Mouse (Mus musculus) midbrain, postnatal 0 days (tissue): ENCODE results near the gene 1700088E04Rik. TPM values are rescaled to one million over a fixed set of nuclear protein-coding genes. Genes with fewer than 3 reads are reported as not detected.
A peak's percentile ranks its signal among the peaks of the same experiment; 100 is the strongest.

ENCODE experiments used
- ATAC-seq: fragments of 200-750 bp; cut with Nextera tagmentation; 2 replicates; pipeline ENCODE4 v1.8.0; 2017; ENCODE audit warnings: moderate number of reproducible peaks, mild to moderate bottlenecking, moderate TSS enrichment, moderate library complexity; ENCODE audit not compliant: low FRiP score
- DNase-seq: peaks from one replicate; pipeline ENCODE4 v3.0.0-alpha.2; 2015; ENCODE audit warnings: low spot score
- H3K27ac ChIP-seq: fragments of 300-500 bp; sonication (generic); 2 replicates; pipeline ENCODE4 v1.5.1; 2014; ENCODE audit warnings: low read depth, mild to moderate bottlenecking, low read length, mixed read lengths
- H3K27me3 ChIP-seq: fragments of 300-500 bp; sonication (generic); 2 replicates; pipeline ENCODE4 v1.6.1; 2014; ENCODE audit warnings: low read length, control low read depth, mixed read lengths; ENCODE audit not compliant: insufficient read depth
- H3K36me3 ChIP-seq: fragments of 300-500 bp; sonication (generic); 2 replicates; pipeline ENCODE4 v1.6.1; 2014; ENCODE audit warnings: low read length, control low read depth, mixed read lengths; ENCODE audit not compliant: insufficient read depth
- H3K4me1 ChIP-seq: fragments of 300-500 bp; sonication (generic); 2 replicates; pipeline ENCODE4 v1.6.1; 2014; ENCODE audit warnings: mild to moderate bottlenecking, control low read depth, antibody characterized with exemption, low read length, mixed read lengths; ENCODE audit not compliant: insufficient read depth
- H3K4me2 ChIP-seq: fragments of 300-500 bp; sonication (generic); 2 replicates; pipeline ENCODE4 v1.6.1; 2014; ENCODE audit warnings: low read depth, mild to moderate bottlenecking, low read length, mixed read lengths; ENCODE audit not compliant: poor library complexity, severe bottlenecking
- H3K4me3 ChIP-seq: fragments of 300-500 bp; sonication (generic); 2 replicates; pipeline ENCODE4 v1.5.1; 2014; ENCODE audit warnings: low read depth, mild to moderate bottlenecking, low read length, moderate library complexity
- H3K9ac ChIP-seq: fragments of 300-500 bp; sonication (generic); replicated peaks from 2 replicates; pipeline ENCODE4 v1.6.1; 2014; ENCODE audit warnings: mild to moderate bottlenecking, low read length, moderate library complexity, mixed read lengths; ENCODE audit not compliant: poor library complexity, severe bottlenecking
- H3K9me3 ChIP-seq: fragments of 300-500 bp; sonication (generic); 2 replicates; pipeline ENCODE4 v1.6.1; 2016; ENCODE audit warnings: low read length, control low read depth
- CTCF ChIP-seq: IDR thresholded peaks from 2 replicates; pipeline ENCODE4 v1.5.1; 2016; ENCODE audit warnings: antibody characterized with exemption, mild to moderate bottlenecking
- WGBS: fragments of 180-500 bp; shearing (Covaris S2); extraction: QIAGEN DNeasy Blood & Tissue Kit; methylation state at CpG from one replicate; pipeline ENCODE4 v1.1.7; 2014; 5-methylcytosine and 5-hydroxymethylcytosine counted together
- polyA plus RNA-seq: library from polyadenylated mRNA; unstranded; fragments of >200 nt; fragmentation: Nextera tagmentation; extraction: Ambion mirVana; gene quantifications from 2 replicates; pipeline ENCODE4 v1.2.1, GENCODE M21; 2015
- total RNA-seq: library from RNA; depleted of rRNA; stranded (reverse); fragments of >200 nt; gene quantifications from 2 replicates; pipeline ENCODE4 v1.2.3, GENCODE M21; 2014

Gene 1700088E04Rik
- total and polyA plus RNA-seq, 2 experiments from 2014 or later, result 11.7 to 21.6 TPM

DNA sequence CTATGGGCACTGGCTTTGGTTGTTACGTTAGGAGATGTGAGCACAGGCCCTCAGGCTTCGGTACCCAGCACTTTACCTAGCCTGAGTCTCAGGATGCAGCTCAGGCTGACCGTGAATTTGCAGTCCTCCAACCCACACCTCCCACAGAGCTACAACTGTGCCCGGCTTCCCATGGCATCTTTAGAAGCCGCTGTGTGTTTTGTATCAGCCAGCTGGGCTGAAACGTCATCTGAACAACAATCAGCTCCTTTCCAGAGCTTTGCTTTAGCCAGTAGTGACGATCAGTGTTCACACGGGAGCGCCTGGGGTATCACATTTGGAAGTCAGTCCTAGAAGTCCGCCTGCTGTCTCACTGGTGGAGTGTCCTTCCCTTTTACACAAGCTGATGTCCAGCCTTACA is 37.8 kb downstream of the 1700088E04Rik start:
- WGBS, result 60% methylated on average over 10 of the region's 10 CpGs
- no peak for DNase-seq
- ATAC-seq, result no peak

DNA sequence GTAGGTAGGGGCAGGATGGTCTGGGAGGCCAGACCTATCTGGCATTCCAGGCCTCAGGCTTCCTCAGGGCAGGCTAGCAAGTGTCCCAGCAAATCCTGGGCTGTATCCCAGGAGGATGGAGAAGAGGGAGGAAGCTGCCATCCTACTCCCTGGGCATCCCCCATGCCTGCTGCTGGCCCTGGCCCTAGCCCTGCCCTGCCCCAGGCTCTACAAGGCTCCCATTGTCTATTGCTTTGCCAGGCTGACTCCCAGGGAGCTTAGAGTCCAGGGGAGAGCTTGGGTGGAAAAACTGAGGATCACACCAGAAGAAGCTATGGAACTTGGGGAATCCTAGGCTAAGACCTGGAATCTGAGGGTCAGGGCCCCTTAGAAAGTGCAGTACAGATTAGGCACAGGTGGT is 39.5 kb downstream of the 1700088E04Rik start:
- no peak overlapping the region for H3K4me2 ChIP-seq
- 0 out of 2 replicates have a peak, but pooled peaks cover under 1% of the 10 kb centered on the region for H3K27me3 ChIP-seq
- no peaks in the 10 kb centered on the region for H3K36me3 ChIP-seq
- no peaks in the 10 kb centered on the region for H3K4me1 ChIP-seq
- H3K9me3 ChIP-seq, result no peaks in the 10 kb centered on the region
- no peak for TF ChIP-seq CTCF
- H3K4me3 ChIP-seq, result no peak overlapping the region
- ATAC-seq, result no peak
- DNase-seq, result no peak
- H3K27ac ChIP-seq, result no peak overlapping the region
- 0 out of 2 replicates have a peak overlapping the region, but pooled peaks have one; percentile 33 for H3K9ac ChIP-seq

More for the DNA sequence above, 37.8 kb downstream of the 1700088E04Rik start:
- Histone ChIP-seq H3K4me3 (no peak overlapping the region), H3K27ac (no peak overlapping the region), H3K4me2 (no peak overlapping the region), H3K4me1 (no peaks in the 10 kb centered on the region), H3K36me3 (no peaks in the 10 kb centered on the region), H3K27me3 (0 out of 2 replicates have a peak, but pooled peaks cover 3% of the 10 kb centered on the region), H3K9me3 (no peaks in the 10 kb centered on the region), H3K9ac (no peak overlapping the region)
- TF ChIP-seq CTCF, result no peak

- 75% methylated on average over 4 of the region's 4 CpGs for WGBS
- Histone ChIP-seq H3K27me3 (no peaks in the 10 kb centered on the region), H3K36me3 (peaks cover 8% of the 10 kb centered on the region), H3K9ac (no peak overlapping the region), H3K4me3 (no peak overlapping the region), H3K4me1 (no peaks in the 10 kb centered on the region), H3K9me3 (no peaks in the 10 kb centered on the region), H3K27ac (no peak overlapping the region), H3K4me2 (no peak overlapping the region)
- DNase-seq (no peak), ATAC-seq (no peak)
- no peak for TF ChIP-seq CTCF
Observed at GRCm38 (mm10) chr15:79100391-79100790, 40.7 kb downstream of the 1700088E04Rik start.

GRCm38 (mm10) chr15:79099456-79099855 is 41.6 kb downstream of the 1700088E04Rik start:
- 71% methylated on average over 4 of the region's 4 CpGs for WGBS
- peaks cover 10% of the 10 kb centered on the region for H3K36me3 ChIP-seq
- ATAC-seq (no peak), DNase-seq (no peak)
- H3K9ac ChIP-seq, result no peak overlapping the region
- TF ChIP-seq CTCF, result no peak
- no peak overlapping the region for H3K27ac ChIP-seq
- no peaks in the 10 kb centered on the region for H3K27me3 ChIP-seq
- no peak overlapping the region for H3K4me2 ChIP-seq
- no peaks in the 10 kb centered on the region for H3K9me3 ChIP-seq
- H3K4me1 ChIP-seq, result no peaks in the 10 kb centered on the region
- H3K4me3 ChIP-seq, result no peak overlapping the region

- Histone ChIP-seq H3K4me3 (no peak overlapping the region), H3K27ac (no peak overlapping the region), H3K9ac (no peak overlapping the region), H3K4me1 (no peaks in the 10 kb centered on the region), H3K36me3 (peaks cover 15% of the 10 kb centered on the region), H3K27me3 (no peaks in the 10 kb centered on the region), H3K4me2 (no peak overlapping the region), H3K9me3 (no peaks in the 10 kb centered on the region)
- no peak for TF ChIP-seq CTCF
- no peak for DNase-seq
- 57% methylated on average over 7 of the region's 7 CpGs for WGBS
- ATAC-seq, result no peak
Observed at GRCm38 (mm10) chr15:79098868-79099267, 42.2 kb downstream of the 1700088E04Rik start.

- DNase-seq, result no peak
- no peak overlapping the region for H3K4me2 ChIP-seq
- H3K4me1 ChIP-seq, result no peaks in the 10 kb centered on the region
- H3K4me3 ChIP-seq, result no peak overlapping the region
- 67% methylated on average over 5 of the region's 5 CpGs for whole genome bisulfite sequencing
- no peak for TF ChIP-seq CTCF
- no peaks in the 10 kb centered on the region for H3K9me3 ChIP-seq
- ATAC-seq, result no peak
- H3K9ac ChIP-seq, result no peak overlapping the region
- no peaks in the 10 kb centered on the region for H3K27me3 ChIP-seq
- H3K27ac ChIP-seq, result no peak overlapping the region
- peaks cover 21% of the 10 kb centered on the region for H3K36me3 ChIP-seq
Observed at GRCm38 (mm10) chr15:79098220-79098619, 42.8 kb downstream of the 1700088E04Rik start.
